In the genomic region with DNA sequence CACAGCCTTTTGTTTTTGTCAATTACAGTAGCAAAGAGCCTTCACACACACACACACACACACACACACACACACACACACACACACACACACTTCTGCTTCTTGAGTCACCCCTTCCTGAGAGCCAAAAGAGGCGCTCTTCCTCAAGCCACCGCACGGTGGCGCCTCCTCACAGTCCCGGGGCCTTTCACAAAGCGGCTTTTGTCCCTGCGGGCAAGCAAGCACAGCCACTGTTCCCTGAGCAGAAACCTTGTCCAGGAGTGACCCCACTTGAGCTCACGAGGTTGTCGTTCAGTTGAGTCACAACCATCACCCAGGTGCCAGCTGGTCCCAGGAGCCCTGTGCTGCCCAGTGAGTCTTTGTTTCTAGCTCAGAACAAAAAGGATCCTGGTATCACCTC, we compare ENCODE assay signal across 9 mouse cellular contexts. TPM values are rescaled to one million over a fixed set of nuclear protein-coding genes. Genes with fewer than 3 reads are reported as not detected.
DNase-seq lines count a peak whose midpoint lies in the region; ATAC-seq and TF ChIP-seq lines count a peak whose summit lies in the region.
"Had no signal": no experiment of that assay in that cellular context is flagged by ENCODE, and none has a peak within 500 bp of the region (broad histone marks: within the 10 kb centered on the region; RNA-seq: fewer than 3 reads in every experiment).

No protein-coding gene starts in this region.

- ATAC-seq in forebrain, embryonic 15.5 days (replicated peaks) = peak; percentile 73
- ATAC-seq in lung, embryonic 14.5 days (ENCODE audit: insufficient read depth) = peak; percentile 72

- no peaks in the 10 kb centered on the region for H3K9me3 ChIP-seq in forebrain, embryonic 15.5 days
- no peaks in the 10 kb centered on the region for H3K9me3 ChIP-seq in lung, embryonic 14.5 days (ENCODE audit: low read depth, low read length)

- H3K27ac ChIP-seq in forebrain, embryonic 15.5 days (replicated peaks) = no peak overlapping the region
- H3K27ac ChIP-seq in lung, embryonic 14.5 days (ENCODE audit: low read depth) = peak overlapping the region; percentile 60; the same call in 1 of the 2 replicates

- H3K9ac ChIP-seq in forebrain, embryonic 15.5 days (replicated peaks) = no peak overlapping the region
- no peak overlapping the region for H3K9ac ChIP-seq in lung, embryonic 14.5 days

- peak; percentile 97 for TF ChIP-seq CTCF in lung, embryonic 14.5 days (IDR thresholded peaks at IDR 0.05; ENCODE audit: low read depth)

- H3K4me1 ChIP-seq in forebrain, embryonic 15.5 days = peaks cover 9% of the 10 kb centered on the region; the same call in 1 of the 2 replicates
- no peaks in the 10 kb centered on the region; the same call in 1 of the 2 replicates for H3K4me1 ChIP-seq in lung, embryonic 14.5 days (ENCODE audit: insufficient read depth)

- WGBS in forebrain, embryonic 15.5 days = 2% methylated on average over 9 of the region's 9 CpGs
- WGBS in lung, embryonic 14.5 days = 4% methylated on average over 9 of the region's 9 CpGs

- H3K4me2 ChIP-seq in forebrain, embryonic 15.5 days (replicated peaks) = no peak overlapping the region
- H3K4me2 ChIP-seq in lung, embryonic 14.5 days = no peak overlapping the region

- no peaks in the 10 kb centered on the region for H3K27me3 ChIP-seq in forebrain, embryonic 15.5 days
- no peaks in the 10 kb centered on the region for H3K27me3 ChIP-seq in lung, embryonic 14.5 days (ENCODE audit: insufficient read depth, low read length)

- H3K36me3 ChIP-seq in forebrain, embryonic 15.5 days = no peaks in the 10 kb centered on the region
- H3K36me3 ChIP-seq in lung, embryonic 14.5 days (ENCODE audit: insufficient read depth) = no peaks in the 10 kb centered on the region

- DNase-seq in ES-CJ7 (ENCODE audit: low read depth, low spot score) = peak; percentile 79
- peak; percentile 29 for DNase-seq in c-Kit-positive CD71-positive TER-119-positive erythroid progenitor cells, embryonic 14.5 days (ENCODE audit: low spot score)
- DNase-seq in heart, postnatal 4 days = peak; percentile 89
- peak; percentile 49 to 85 for DNase-seq in layer of hippocampus, adult 18-20 months (ENCODE audit: low spot score in 2 of 2)
- DNase-seq in lung, embryonic 14.5 days = peak; percentile 94
- peak; percentile 57 for DNase-seq in ovary, adult 18-20 months (ENCODE audit: low spot score)
- peak; percentile 55 for DNase-seq in testis, postnatal 14 days (ENCODE audit: low spot score)

- H3K4me3 ChIP-seq in forebrain, embryonic 15.5 days = no peak overlapping the region
- H3K4me3 ChIP-seq in lung, embryonic 14.5 days (ENCODE audit: low read depth, low read length) = no peak overlapping the region
- H3K4me3 ChIP-seq: erythroblast, embryonic 14.5 days had no signal

RNA-seq across cellular contexts. Expression of a gene that starts 21.3 kb away (rescaled TPM):
- 41.6 and 44.1 TPM in 2 replicates for polyA plus RNA-seq in forebrain, embryonic 15.5 days (2015; fragmentation: Nextera tagmentation; extraction: Ambion mirVana)
- total RNA-seq in heart, postnatal 4 days (2021) = 10 to 100 TPM; 42.7 to 45.2 TPM
- 10 to 100 TPM; 33.9 to 38.3 TPM for total RNA-seq in layer of hippocampus, adult 18-20 months (2021)
- polyA plus RNA-seq in lung, embryonic 14.5 days (2014; fragmentation: Nextera tagmentation; extraction: Ambion mirVana) = 40.8 and 48.1 TPM in 2 replicates

RNA-seq across cellular contexts. Expression of a gene that starts 53.8 kb away (rescaled TPM):
- polyA plus RNA-seq in forebrain, embryonic 15.5 days (2015; fragmentation: Nextera tagmentation; extraction: Ambion mirVana) = 0.95 and 1.2 TPM in 2 replicates
- total RNA-seq in heart, postnatal 4 days (2021) = 1 to 10 TPM; 7.1 to 8.8 TPM
- total RNA-seq in layer of hippocampus, adult 18-20 months (2021) = 10 to 100 TPM; 12.7 to 14.2 TPM
- polyA plus RNA-seq in lung, embryonic 14.5 days (2014; fragmentation: Nextera tagmentation; extraction: Ambion mirVana) = 46.5 and 53.7 TPM in 2 replicates

Comparison
In these comparisons a context has a peak if more than half of its experiments do, and no peak if none do; other contexts are left out.
1. DNase-seq: peak in every context shown above with its lines; median percentile 94 in lung, embryonic 14.5 days; 89 in heart, postnatal 4 days; 79 in ES-CJ7; 67 in layer of hippocampus, adult 18-20 months; 57 in ovary, adult 18-20 months; 55 in testis, postnatal 14 days; 29 in c-Kit-positive CD71-positive TER-119-positive erythroid progenitor cells, embryonic 14.5 days.